Mouse (Mus musculus): ENCODE results near the gene Kcnq1. TPM values are rescaled to one million over a fixed set of nuclear protein-coding genes. Genes with fewer than 3 reads are reported as not detected.
A peak's percentile ranks its signal among the peaks of the same experiment; 100 is the strongest.

The Kcnq1 gene
- 0.37 and 0.63 TPM in 2 replicates for polyA plus RNA-seq (2015; fragmentation: Nextera tagmentation; extraction: Ambion mirVana)

DNA sequence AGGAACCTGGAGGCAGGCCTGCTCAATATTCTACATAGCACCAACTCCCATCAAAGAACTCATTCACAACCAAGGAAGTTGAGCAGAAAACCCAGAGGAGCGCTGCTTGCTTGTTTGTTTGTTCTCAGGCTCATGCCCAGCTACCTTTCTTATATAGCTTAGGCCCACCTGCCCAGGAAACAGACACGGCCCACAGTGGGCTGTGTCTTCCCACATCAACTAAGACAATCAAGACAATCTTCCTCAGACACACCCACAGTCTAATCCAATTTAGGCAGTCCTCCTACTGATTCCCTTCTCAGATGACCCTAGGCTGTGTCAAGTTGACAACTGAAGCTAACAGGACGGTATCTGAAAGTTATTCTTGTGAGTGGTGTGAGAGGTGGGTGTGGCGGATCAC, at the start of gene Kcnq1:
TSS of gene Kcnq1 (plus strand) at position 301 of the 400 bp plus-strand sequence.
- Histone ChIP-seq H3K4me3 (ENCODE audit: low read depth, low read length) (peak within 1 kb of the TSS; percentile 33), H3K4me1 (ENCODE audit: insufficient read depth) (peaks cover 9% of the 10 kb centered on the region; the same call in 1 of the 2 replicates), H3K9me3 (ENCODE audit: low read length) (no peaks in the 10 kb centered on the region), H3K36me3 (replicated peaks; ENCODE audit: insufficient read depth, low read length) (no peaks in the 10 kb centered on the region), H3K27me3 (ENCODE audit: insufficient read depth, low read length) (peaks cover 45% of the 10 kb centered on the region), H3K9ac (replicated peaks) (no peak within 1 kb of the TSS), H3K4me2 (ENCODE audit: low read depth, low read length) (peak within 1 kb of the TSS; percentile 59), H3K27ac (ENCODE audit: low read depth) (no peak within 1 kb of the TSS)
- DNase-seq (no peak), ATAC-seq (no peak)
- TF ChIP-seq EP300 (IDR thresholded peaks at IDR 0.05; ENCODE audit: low read depth) (no peak), CTCF (IDR thresholded peaks at IDR 0.05; ENCODE audit: low read depth) (no peak)
- 55% methylated on average over 4 of the region's 4 CpGs for WGBS (ENCODE audit: insufficient replicate concordance)

DNA sequence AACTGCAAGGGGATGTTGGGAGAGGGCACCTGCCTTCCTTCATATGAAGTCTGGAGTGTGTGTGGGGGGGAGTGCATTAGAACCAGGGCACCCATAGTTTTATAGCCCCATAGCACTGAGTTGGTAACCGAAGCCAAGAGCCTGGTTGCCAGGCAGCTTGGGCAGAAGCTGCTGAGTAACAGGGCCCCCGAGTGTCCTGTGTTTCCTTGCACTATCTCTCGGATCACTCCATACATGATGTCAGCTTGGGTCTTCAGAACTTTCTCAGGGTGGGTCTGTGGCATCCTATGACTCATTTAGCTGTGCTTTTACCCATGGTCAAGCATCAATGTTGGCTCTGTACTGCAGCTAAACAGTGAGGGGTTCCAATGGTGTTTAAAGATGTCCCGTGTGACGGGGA, 49.1 kb upstream of the Kcnq1 start:
- TF ChIP-seq EP300 (IDR thresholded peaks at IDR 0.05; ENCODE audit: low read depth) (no peak), CTCF (IDR thresholded peaks at IDR 0.05; ENCODE audit: low read depth) (no peak)
- WGBS (ENCODE audit: insufficient replicate concordance) = 43% methylated on average over 5 of the region's 5 CpGs

GRCm38 (mm10) chr7:143057667-143058220, 48.4 kb upstream of the Kcnq1 start:
- no peaks in the 10 kb centered on the region for H3K27me3 ChIP-seq (ENCODE audit: insufficient read depth, low read length)
- ATAC-seq (peak; percentile 16), DNase-seq (no peak)
- H3K9ac ChIP-seq (replicated peaks) = no peak overlapping the region; the same call in 1 of the 2 replicates
- no peak overlapping the region for H3K4me3 ChIP-seq (ENCODE audit: low read depth, low read length)
- peak overlapping the region; percentile 79 for H3K27ac ChIP-seq (ENCODE audit: low read depth)
- H3K4me1 ChIP-seq (ENCODE audit: insufficient read depth) = peaks cover 67% of the 10 kb centered on the region
- WGBS (ENCODE audit: insufficient replicate concordance) = 11% methylated on average over 9 of the region's 9 CpGs
- H3K36me3 ChIP-seq (replicated peaks; ENCODE audit: insufficient read depth, low read length) = peaks cover 16% of the 10 kb centered on the region
- no peaks in the 10 kb centered on the region for H3K9me3 ChIP-seq (ENCODE audit: low read length)
- peak overlapping the region; percentile 52 for H3K4me2 ChIP-seq (ENCODE audit: low read depth, low read length)
- no peak for TF ChIP-seq CTCF (IDR thresholded peaks at IDR 0.05; ENCODE audit: low read depth)
- peak; percentile 73 for TF ChIP-seq EP300 (IDR thresholded peaks at IDR 0.05; ENCODE audit: low read depth)

More for the DNA sequence above, 49.1 kb upstream of the Kcnq1 start:
- Histone ChIP-seq H3K9ac (replicated peaks) (no peak overlapping the region), H3K27me3 (ENCODE audit: insufficient read depth, low read length) (no peaks in the 10 kb centered on the region), H3K4me3 (ENCODE audit: low read depth, low read length) (no peak overlapping the region), H3K4me1 (ENCODE audit: insufficient read depth) (peaks cover 72% of the 10 kb centered on the region), H3K4me2 (ENCODE audit: low read depth, low read length) (peak overlapping the region; percentile 33; the same call in 1 of the 2 replicates), H3K27ac (ENCODE audit: low read depth) (peak overlapping the region; percentile 79), H3K9me3 (ENCODE audit: low read length) (no peaks in the 10 kb centered on the region), H3K36me3 (replicated peaks; ENCODE audit: insufficient read depth, low read length) (peaks cover 10% of the 10 kb centered on the region; the same call in 1 of the 2 replicates)
- no peak for DNase-seq
- no peak for ATAC-seq

DNA sequence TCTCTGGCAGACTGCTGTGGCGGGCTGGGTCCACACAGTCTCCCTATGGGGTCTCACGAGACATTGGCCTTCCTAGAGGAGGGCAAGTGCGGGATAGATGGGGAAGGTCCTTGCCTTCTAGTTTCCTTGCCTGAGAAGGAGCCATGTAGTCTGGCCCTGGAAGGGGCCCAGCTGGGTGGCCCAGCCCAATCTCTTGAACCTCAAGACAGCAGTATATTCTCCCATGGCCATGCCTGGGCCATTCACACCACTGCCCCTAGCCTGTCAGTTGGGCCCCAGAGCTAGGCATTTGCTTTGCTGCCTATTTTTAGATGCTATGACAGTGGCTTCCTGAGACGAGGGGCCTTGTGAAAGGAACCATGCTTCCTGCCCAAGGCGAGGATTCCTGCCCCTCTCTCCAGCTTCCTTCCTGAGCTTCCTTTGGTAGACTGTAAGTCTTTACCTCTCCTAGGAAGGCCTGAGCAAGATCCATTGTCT, 47.9 kb upstream of the Kcnq1 start:
- Histone ChIP-seq H3K9me3 (ENCODE audit: low read length) (no peaks in the 10 kb centered on the region), H3K9ac (replicated peaks) (peak overlapping the region; percentile 23), H3K27ac (ENCODE audit: low read depth) (peak overlapping the region; percentile 79), H3K4me1 (ENCODE audit: insufficient read depth) (peaks cover 67% of the 10 kb centered on the region), H3K4me2 (ENCODE audit: low read depth, low read length) (peak overlapping the region; percentile 52), H3K36me3 (replicated peaks; ENCODE audit: insufficient read depth, low read length) (peaks cover 21% of the 10 kb centered on the region), H3K27me3 (ENCODE audit: insufficient read depth, low read length) (no peaks in the 10 kb centered on the region), H3K4me3 (ENCODE audit: low read depth, low read length) (no peak overlapping the region)
- DNase-seq (no peak), ATAC-seq (0 out of 2 replicates have a peak, but pooled peaks have one; percentile 3)
- TF ChIP-seq EP300 (IDR thresholded peaks at IDR 0.05; ENCODE audit: low read depth) = no peak
- TF ChIP-seq CTCF (IDR thresholded peaks at IDR 0.05; ENCODE audit: low read depth) = no peak
- WGBS (ENCODE audit: insufficient replicate concordance) = 26% methylated on average over 5 of the region's 5 CpGs

GRCm38 (mm10) chr7:143059202-143059870, 46.8 kb upstream of the Kcnq1 start:
- Histone ChIP-seq H3K4me2 (ENCODE audit: low read depth, low read length) (no peak overlapping the region), H3K4me3 (ENCODE audit: low read depth, low read length) (no peak overlapping the region), H3K4me1 (ENCODE audit: insufficient read depth) (peaks cover 56% of the 10 kb centered on the region), H3K27ac (ENCODE audit: low read depth) (peak overlapping the region; percentile 79), H3K27me3 (ENCODE audit: insufficient read depth, low read length) (no peaks in the 10 kb centered on the region), H3K36me3 (replicated peaks; ENCODE audit: insufficient read depth, low read length) (peaks cover 32% of the 10 kb centered on the region), H3K9ac (replicated peaks) (peak overlapping the region; percentile 23; the same call in 1 of the 2 replicates), H3K9me3 (ENCODE audit: low read length) (no peaks in the 10 kb centered on the region)
- no peak for TF ChIP-seq EP300 (IDR thresholded peaks at IDR 0.05; ENCODE audit: low read depth)
- TF ChIP-seq CTCF (IDR thresholded peaks at IDR 0.05; ENCODE audit: low read depth) = no peak
- DNase-seq (no peak), ATAC-seq (no peak)
- 47% methylated on average over 5 of the region's 5 CpGs for WGBS (ENCODE audit: insufficient replicate concordance)

DNA sequence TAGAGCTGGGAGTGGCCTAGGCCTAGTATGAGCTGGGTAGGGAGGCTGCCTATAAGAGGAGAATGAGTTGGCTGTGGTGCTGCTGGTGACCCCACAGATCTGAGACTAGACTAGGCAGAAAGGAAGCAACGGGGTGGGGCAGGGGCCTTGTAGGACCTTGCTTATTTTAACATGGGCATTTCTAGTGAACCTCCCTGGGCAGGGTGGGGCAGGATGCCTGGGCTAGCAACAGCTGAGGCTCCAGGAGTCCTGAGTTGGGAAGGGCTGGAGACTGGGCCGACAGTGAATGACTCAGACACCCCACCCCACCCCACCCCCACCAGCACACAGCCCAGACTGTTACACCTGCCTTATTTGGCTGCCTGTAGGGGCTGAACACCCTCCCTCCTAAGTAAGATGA, 43.5 kb upstream of the Kcnq1 start:
- no peaks in the 10 kb centered on the region for H3K9me3 ChIP-seq (ENCODE audit: low read length)
- no peak overlapping the region for H3K4me3 ChIP-seq (ENCODE audit: low read depth, low read length)
- no peak overlapping the region for H3K9ac ChIP-seq (replicated peaks)
- H3K4me1 ChIP-seq (ENCODE audit: insufficient read depth) = peaks cover 23% of the 10 kb centered on the region
- DNase-seq (no peak), ATAC-seq (no peak)
- no peak overlapping the region for H3K4me2 ChIP-seq (ENCODE audit: low read depth, low read length)
- H3K27ac ChIP-seq (ENCODE audit: low read depth) = no peak overlapping the region
- no peaks in the 10 kb centered on the region for H3K27me3 ChIP-seq (ENCODE audit: insufficient read depth, low read length)
- no peak for TF ChIP-seq CTCF (IDR thresholded peaks at IDR 0.05; ENCODE audit: low read depth)
- H3K36me3 ChIP-seq (replicated peaks; ENCODE audit: insufficient read depth, low read length) = peaks cover 63% of the 10 kb centered on the region
- WGBS (ENCODE audit: insufficient replicate concordance) = 54% methylated on average over 2 of the region's 2 CpGs
